Mouse (Mus musculus) hematopoietic stem cell, adult 5-6 weeks (primary cell): ENCODE data around the gene Hdac4. TPM values are rescaled to one million over a fixed set of nuclear protein-coding genes. Genes with fewer than 3 reads are reported as not detected.

Experiments used
- ATAC-seq, 2 experiments: fragments of 125-278 bp in 1 of 2; replicated peaks in 1 of 2; 2 replicates each; pipeline ENCODE4 v1.8.0; 2016 to 2017; ENCODE audit warnings: inconsistent platforms in 2 of 2, mild to moderate bottlenecking in 2 of 2, moderate number of reproducible peaks in 2 of 2, low read depth in 1 of 2, moderate TSS enrichment in 1 of 2; ENCODE audit not compliant: low FRiP score in 2 of 2, poor library complexity in 2 of 2, severe bottlenecking in 2 of 2, insufficient read depth in 1 of 2, low TSS enrichment in 1 of 2
- total RNA-seq: library from RNA; stranded (forward); fragments of 172-1452, 232-1000 nt; gene quantifications from 2 replicates; pipeline ENCODE4 v1.2.3, GENCODE M21; 2017

Gene Hdac4
- total RNA-seq, 1 experiment from 2014 or later: 17.6 TPM

- no peak for ATAC-seq
Observed at GRCm38 (mm10) chr1:91933681-91934080, 261.8 kb downstream of the Hdac4 start.

- ATAC-seq: no peak
Observed at GRCm38 (mm10) chr1:91932221-91932620, 263.3 kb downstream of the Hdac4 start.

GRCm38 (mm10) chr1:91931786-91932185 is 263.7 kb downstream of the Hdac4 start:
- ATAC-seq: no peak

GRCm38 (mm10) chr1:91931196-91931595 is 264.3 kb downstream of the Hdac4 start:
- ATAC-seq: no peak

- ATAC-seq: no peak
Observed at GRCm38 (mm10) chr1:91929051-91929450, 266.4 kb downstream of the Hdac4 start.

- ATAC-seq: no peak
Observed at GRCm38 (mm10) chr1:91927536-91928315, 267.8 kb downstream of the Hdac4 start.

GRCm38 (mm10) chr1:91923567-91923966 is 271.9 kb downstream of the Hdac4 start:
- ATAC-seq: no peak

GRCm38 (mm10) chr1:91922235-91923152 is 273.0 kb downstream of the Hdac4 start:
- no peak for ATAC-seq

GRCm38 (mm10) chr1:91921702-91922101 is 273.8 kb downstream of the Hdac4 start:
- no peak for ATAC-seq

- no peak for ATAC-seq
Observed at GRCm38 (mm10) chr1:91921279-91921678, 274.2 kb downstream of the Hdac4 start.

GRCm38 (mm10) chr1:91920038-91920589 is 275.4 kb downstream of the Hdac4 start:
- no peak for ATAC-seq

GRCm38 (mm10) chr1:91918257-91918800 is 277.2 kb downstream of the Hdac4 start:
- no peak for ATAC-seq

GRCm38 (mm10) chr1:91917596-91917995 is 277.9 kb downstream of the Hdac4 start:
- ATAC-seq: no peak

- ATAC-seq: no peak
Observed at GRCm38 (mm10) chr1:91915961-91916360, 279.5 kb downstream of the Hdac4 start.

GRCm38 (mm10) chr1:91914648-91915047 is 280.9 kb downstream of the Hdac4 start:
- no peak for ATAC-seq

GRCm38 (mm10) chr1:91913850-91914249 is 281.6 kb downstream of the Hdac4 start:
- ATAC-seq: no peak

- no peak for ATAC-seq
Observed at GRCm38 (mm10) chr1:91912227-91913119, 283.0 kb downstream of the Hdac4 start.
